Mouse (Mus musculus): ENCODE measurements at regions not wholly inside any gene's neighbourhood (a gene's known extent, or its start where the extent isn't known, plus 50 kb on each side); places are given as distances from the start of the nearest gene placed in this dataset.

- TF ChIP-seq CTCF (IDR thresholded peaks at IDR 0.05; ENCODE audit: extremely low read depth, insufficient read depth, low read length): no peak
- TF ChIP-seq POLR2A (IDR thresholded peaks at IDR 0.05; ENCODE audit: extremely low read depth, insufficient read depth, low read length): no peak
These were observed 203.5 kb downstream of the Fgf9 start for GRCm38 (mm10) chr14:58273693-58274419.
